Mouse (Mus musculus) mouse embryonic stem cell (cell line): ENCODE measurements around the gene Ston2.
"Not testable (repeated sequence)": the region's sequence is repeated elsewhere in the genome, so short reads cannot be mapped to it uniquely, and the experiment has no call there.

Experiments used
- in situ Hi-C, 2 experiments: fragments of 300-500 bp; cut with MboI; formaldehyde crosslinking; loops; 1 replicate in 1 of 2; 3 replicates in 1 of 2; pipeline ENCODE4 v1.14.3; 2019 to 2020; ENCODE audit warnings: low sequenced_read_pairs in 2 of 2, low pct_unique_long_range_greater_than_20kb in 1 of 2, mixed read lengths in 1 of 2; ENCODE audit not compliant: unreplicated experiment in 1 of 2

Ston2 gene

GRCm38 (mm10) chr12:91588670-91589541 is 199.3 kb downstream of the Ston2 start:
- in situ Hi-C loops, result no loop called here

GRCm38 (mm10) chr12:91588176-91588669 is 200.0 kb downstream of the Ston2 start:
- in situ Hi-C loops, result no loop called here

GRCm38 (mm10) chr12:91587491-91588033 is 200.6 kb downstream of the Ston2 start:
- in situ Hi-C loops, result no loop called here

GRCm38 (mm10) chr12:91587077-91587476 is 201.1 kb downstream of the Ston2 start:
- in situ Hi-C loops, result no loop called here

- in situ Hi-C loops, result not testable (repeated sequence)
Observed at GRCm38 (mm10) chr12:91585815-91586214, 202.4 kb downstream of the Ston2 start.

- in situ Hi-C loops, result no loop called here
Observed at GRCm38 (mm10) chr12:91585206-91585605, 203.0 kb downstream of the Ston2 start.

- in situ Hi-C loops, result no loop called here
Observed at GRCm38 (mm10) chr12:91583409-91583808, 204.8 kb downstream of the Ston2 start.
